Mouse (Mus musculus): ENCODE measurements around the gene Zeb2.

Zeb2 gene

DNA sequence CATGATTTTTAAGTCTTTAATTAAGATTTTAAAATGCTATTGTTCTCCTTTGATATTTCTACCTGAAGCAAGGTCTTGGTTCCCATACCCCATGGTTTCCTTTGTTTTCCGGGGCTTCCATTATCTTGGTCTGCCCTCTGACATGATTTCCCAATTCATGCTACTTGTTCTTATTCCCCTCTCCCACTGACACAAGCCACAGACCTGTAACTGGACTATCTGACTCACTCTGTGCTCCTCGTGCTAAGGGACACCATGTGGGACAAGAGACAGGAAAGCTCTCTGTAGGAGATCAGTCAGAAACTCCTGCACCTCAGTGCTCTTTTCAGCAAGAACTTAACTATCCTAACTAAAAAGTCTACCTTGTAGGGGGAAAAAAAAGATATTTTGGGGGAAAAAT, 139.6 kb downstream of the Zeb2 start:
- no peak for DNase-seq

DNA sequence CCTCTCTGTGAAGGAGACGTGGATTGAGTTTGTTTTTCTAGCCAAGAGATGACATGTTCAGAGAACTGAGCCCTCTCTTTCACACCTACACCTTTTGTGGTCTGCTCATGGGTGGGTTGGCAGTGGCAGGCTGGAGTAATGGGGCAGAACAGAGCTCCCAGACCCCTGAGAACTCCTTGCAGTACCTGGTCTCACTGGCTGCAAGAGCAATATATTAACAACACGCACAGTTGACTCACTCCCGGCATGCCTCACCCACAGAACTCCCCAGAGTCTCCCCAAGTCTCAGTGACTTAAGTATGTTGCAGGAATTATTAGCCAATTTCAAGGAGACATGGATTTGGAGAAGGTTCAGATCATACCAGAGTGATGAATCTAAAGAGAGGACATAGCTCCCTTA, 140.1 kb downstream of the Zeb2 start:
- DNase-seq = no peak

DNA sequence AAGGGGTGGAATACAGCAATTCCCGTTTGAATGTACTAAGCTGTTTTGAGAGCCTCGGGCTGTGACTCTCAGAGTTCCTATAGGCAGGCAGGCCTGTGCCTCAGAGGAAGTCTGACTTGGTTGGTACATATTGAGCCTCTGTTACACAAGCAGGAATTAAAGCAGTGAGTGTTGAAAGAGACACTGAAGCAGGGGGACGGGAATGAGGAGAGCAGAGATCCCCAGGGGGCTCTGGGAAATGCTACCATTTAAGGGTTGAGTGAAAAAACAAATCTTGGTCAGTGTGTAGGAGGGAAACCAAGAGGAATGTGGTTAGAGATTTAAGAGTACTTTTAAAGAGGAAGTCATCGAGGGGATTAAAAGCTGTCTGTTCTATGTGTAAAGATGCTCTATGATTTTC, 140.7 kb downstream of the Zeb2 start:
- DNase-seq = no peak

DNA sequence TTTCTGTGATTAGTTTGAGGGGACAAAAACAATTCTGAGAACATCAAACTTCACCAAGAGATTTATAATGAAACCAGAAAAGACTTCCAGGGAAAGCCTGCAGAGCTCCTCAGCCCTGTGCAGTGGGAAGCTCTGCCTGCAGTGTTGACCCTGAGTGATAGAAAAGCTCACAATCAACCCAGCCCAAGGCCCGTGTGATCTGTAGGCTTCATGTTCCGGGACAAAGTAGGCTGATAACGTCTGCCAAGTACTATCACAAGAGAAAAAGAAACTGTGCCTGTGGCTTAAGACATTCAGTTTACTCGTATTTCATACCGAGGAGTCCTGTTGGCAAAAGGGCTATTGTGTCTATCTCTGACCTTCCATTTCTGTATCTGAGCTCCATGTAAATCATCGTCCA, 143.4 kb downstream of the Zeb2 start:
- DNase-seq = no peak

DNA sequence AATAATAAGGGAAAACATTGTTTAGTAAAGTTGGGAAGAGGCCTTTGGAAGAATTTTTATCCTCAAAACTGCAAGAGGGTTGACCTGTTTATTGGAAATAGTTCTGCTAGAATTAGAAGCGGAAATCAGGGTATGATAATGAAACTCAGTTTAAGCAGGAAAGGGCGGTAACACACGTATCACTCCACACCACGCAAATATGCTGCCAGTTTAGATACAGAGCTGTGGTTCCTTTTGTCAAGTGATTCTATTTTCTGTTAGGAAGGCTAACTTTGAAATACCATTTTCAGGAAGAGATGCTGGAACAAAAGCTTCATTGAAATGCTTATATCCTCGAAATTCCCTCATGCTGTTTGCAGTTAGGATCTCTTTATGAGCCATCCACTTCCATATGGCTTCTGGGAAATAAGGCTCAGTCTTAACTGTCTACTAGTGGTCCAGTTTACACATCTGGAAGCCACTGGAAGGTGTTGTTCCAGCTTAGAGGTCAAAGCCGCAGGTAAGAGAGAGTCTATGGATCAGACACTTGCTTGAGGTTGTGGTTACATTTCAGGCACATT, 147.0 kb downstream of the Zeb2 start:
- no peak for DNase-seq

DNA sequence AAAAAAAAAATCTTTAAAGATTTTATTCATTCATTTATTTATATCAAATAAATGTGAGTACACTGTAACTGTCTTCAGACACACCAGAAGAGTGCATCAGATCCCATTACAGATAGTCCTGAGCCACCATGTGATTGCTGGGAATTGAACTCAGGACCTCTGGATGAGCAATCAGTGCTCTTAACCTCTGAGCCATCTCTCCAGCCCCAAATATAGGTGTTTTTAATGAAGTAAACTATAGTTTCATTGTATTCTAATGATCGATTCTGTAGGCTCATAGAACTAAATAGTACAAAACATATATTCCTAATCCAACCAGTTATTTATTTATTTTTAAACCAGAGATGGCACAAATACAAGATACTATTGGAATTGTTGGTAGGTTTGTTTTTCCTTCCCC, 147.6 kb downstream of the Zeb2 start:
- no peak for DNase-seq

DNA sequence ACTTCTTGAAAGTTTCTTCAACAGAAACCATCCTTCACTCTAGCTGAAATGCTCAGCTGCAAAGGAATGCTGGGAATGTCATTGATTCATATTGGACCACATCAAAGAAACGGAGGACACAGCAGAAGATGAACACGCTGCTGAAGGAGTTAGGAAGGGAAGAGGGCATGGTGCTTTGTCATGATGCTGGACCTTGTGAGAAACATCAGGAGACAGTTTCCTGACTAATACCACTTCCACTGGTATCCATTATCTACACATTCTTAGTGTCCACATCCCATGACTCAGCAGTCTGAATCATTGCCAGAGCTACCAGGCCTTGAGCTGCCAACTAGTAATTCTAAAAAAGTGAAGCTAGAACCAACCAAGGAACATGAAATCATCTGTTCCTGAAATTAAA, 148.0 kb downstream of the Zeb2 start:
- no peak for DNase-seq

DNA sequence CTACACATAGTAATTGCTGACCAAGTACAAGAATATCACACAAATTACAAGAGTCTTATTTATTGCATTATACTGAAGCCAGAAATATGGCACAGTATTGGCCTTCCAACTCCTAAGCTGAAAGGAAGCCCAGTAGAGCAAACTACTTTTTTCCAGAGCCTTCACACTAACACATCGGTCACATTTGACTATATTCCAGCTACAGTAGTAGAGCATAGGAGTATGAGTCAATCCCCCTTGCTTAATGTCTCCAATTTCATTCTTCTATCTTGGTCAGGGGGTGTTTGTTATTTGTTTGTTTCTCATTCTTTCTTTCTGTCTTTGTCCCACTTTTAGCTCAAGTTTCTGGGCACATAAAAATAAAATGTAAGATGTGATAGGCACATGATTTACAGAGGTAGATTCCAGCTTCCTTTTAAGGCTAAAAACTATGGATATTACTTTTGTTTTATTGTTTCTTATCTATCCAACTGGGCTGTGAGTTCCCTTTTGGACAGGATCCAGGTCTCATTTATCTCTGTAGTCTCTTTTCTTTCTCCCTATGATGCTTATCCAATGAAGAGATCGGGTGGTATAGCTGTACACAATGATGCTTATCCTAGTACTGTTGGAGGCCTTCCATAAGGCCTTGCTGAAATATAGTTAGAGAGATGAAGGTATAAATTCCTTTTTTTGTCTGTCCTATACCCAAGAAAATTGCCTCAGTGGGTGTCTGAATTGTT, 151.2 kb downstream of the Zeb2 start:
- DNase-seq = no peak

DNA sequence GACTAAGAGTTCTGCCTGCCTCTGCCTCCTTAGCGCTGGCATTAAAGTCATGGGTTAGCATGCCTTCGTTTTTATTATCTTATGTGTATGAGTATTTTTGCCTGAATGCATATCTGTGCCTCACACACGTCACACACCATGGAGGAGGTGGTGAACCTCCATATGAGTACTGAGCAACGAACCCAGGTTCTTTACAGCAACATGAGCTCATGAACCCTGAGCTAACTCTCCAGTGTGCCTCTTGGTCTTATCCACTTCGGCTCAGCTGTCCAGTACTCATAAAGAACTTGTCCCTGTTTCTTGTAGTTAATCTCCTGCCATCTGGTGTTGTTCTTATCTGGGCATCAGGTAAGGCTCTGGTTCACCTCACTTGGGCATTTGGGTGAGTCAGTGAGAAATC, 154.6 kb downstream of the Zeb2 start:
- DNase-seq = no peak

DNA sequence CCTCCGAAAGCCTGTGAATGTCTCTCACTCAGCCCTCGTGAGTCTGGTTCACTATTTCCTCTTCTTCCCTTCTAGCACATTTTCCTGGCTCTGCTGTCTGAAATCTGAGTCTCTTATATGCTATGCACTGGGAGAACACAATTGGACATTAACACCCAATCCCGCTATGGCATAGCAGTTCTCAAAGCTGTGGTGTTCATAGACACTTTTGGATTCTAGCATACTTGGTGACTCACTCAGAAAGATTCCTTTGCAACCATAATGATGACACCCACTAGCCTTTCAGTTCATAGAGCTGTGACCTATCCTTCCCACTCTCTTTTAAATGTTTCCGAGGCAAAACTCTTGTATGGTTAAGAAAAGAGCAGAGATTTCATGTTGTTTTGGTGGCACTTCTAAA, 156.0 kb downstream of the Zeb2 start:
- DNase-seq = no peak

DNA sequence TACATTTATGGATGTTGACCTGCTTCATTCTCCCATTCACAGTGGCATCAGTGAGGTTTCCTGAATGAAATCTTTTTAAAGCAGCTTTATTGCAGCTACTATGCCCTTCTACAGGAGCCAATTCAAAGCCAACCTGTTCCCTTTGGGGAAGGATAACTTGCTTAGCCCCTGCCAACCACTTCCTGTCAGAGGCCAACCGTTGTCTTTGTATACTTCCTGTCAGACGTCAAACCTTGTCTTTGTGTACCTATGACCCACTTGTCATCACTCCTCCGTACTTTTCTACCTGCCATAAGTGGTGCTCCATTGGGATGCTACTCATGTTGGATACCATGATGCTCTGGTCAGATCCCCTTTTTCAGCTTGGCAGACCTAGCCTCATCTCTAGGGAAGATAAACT, 156.6 kb downstream of the Zeb2 start:
- DNase-seq = no peak

DNA sequence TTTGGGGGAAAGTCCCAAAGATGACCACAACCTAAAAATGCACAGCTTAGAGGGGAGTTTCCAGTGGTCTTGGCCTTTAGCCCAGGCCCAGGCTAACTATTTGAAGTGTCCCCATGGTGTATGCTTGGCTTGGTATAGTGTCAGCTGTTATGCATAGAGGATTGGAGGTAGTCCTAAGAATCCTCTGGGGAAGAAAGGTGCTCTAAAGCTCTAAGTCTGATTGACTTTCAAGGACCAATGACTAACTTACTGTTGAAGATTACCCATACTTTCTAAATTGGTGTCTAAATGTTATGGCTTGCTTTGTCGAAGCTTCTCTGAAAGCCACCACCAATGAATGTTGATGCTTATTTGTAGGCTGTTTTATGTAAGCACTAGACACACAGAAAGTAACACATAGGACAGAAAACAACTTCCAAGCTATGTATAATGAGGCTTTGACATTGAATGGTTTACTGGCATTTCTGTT, 159.8 kb downstream of the Zeb2 start:
- no peak for DNase-seq

DNA sequence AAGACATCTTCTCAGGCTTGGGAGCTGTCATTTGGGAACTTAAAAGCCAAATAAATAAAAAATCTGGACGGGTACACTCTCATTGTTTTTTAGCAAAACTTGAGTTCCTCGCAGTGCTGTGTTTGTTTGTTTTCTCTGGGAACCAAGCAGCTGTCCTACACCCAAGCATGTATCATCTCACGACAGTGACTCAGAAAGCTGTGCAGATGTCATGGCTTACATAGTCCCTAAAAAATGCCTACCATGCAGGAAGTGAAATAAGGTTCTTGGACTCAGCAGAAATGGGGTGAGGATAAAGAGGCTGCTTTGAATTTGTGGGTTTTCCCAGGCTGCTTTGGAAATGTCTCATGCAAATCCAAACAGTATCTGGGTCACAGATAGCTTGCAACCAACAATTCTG, 161.0 kb downstream of the Zeb2 start:
- DNase-seq = no peak

DNA sequence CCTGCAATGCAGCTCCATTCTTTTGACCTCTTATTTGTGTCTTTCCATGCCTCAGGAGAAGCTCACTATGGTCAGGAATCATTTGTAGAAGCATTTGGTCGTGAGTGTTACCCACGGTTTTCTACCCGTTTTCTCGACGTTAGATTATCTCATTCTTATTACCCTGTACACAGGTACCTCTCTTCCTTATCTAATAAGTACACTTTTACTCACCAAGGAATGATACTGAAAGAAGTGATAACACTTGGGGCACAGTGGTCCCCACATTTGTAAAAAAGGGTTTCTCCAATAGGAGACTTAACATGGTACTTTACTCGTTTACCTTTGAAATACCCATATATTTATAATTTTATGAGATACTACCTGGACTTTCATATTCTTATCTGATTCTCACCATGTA, 161.7 kb downstream of the Zeb2 start:
- no peak for DNase-seq

DNA sequence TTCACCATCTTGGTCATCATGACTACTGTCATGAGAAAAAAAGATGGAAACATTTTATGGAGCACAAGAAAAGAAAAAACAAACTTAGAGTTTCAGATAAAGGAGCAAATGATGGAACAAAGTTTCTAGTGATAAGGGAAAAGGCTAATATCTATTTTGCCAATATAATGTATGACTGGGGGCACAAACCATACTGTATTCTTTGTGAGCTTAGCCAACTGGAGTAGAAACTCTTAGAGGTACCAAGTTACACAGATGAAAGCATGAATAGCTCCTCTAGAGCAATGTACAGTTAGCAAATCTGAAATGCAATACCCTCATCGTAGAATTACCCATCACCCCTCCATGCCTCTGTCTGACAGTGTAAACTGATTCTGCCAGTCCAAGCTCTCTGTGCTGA, 163.0 kb downstream of the Zeb2 start:
- DNase-seq = no peak

DNA sequence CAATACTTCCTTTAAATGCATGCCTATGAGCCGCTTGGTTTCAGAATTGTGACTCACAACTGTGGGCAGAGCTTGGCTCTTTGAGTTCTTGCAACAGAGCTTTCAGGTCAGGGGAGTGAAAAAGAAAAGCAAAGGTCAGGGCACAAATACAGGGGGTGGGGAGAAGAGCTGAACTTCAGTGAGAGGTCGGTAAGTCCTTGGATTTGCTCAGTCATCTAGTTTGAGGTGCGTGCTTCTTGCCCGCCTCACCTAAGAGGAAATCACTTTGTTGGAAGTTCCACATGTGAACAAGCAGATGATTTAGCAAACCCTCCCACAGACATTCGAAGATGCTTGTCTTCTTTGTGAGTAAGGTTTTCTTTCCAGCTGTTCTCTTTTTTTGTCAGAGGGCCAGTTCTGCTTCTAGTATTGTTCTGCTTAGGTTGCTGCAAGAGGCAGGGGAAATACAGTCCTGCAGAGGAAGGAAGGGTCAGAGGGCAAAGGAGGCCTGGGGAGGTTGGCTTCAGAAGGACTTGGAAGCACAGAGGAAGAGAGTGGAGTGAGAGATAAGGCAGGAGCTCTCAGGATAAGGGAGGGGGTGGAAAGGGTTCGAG, 164.3 kb downstream of the Zeb2 start:
- no peak for DNase-seq

DNA sequence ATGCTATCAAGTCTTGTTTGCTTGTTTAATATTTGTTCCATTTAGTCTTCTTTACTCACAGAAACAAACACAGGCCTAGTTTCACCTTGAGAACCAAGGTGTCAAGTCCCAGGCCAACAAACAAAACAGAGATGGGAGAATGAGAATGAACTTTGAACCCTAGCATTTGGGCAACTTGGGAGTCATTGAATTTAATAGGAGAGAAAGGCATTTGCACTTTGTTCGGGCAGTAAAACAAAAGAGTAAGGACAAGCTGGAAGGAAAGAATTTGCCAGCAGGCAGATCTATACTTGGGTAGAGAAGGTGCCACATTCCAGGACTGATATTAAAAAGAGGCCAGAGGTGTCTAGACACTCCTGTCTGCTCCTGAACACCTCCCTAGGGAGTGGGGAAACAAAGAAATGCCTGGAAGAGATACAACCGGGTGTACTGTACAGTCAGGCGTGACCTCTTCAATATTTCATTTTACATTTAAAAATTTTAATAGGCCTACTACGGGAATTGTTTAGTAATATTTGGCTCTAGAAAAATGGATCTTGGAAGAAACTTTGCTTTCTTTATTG, 165.5 kb downstream of the Zeb2 start:
- DNase-seq = no peak

DNA sequence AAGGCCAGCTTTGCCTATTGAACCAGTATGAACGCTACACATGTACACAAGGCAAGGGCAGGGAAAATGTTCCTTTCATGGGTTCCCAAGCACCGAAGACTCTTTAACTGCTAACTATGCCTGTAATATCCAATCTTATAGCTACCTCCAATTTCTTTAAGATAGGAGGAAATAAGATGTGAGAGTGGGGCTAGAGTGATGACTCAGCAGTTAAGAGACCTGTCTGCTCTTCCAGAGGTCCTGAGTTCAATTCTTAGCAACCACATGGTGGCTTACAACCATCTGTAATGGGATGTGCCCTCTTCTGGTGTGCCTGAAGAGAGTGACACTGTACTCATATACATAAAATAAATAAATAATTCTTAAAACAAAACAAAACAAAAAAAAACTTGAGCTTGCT, 172.5 kb downstream of the Zeb2 start:
- no peak for DNase-seq

Data from cerebellum, adult 18-20 months (tissue).